Mouse (Mus musculus) ES-E14 (cell line): ENCODE results near the gene Zfp286.

Experiments
- CHD2 ChIP-seq: IDR thresholded peaks from 2 replicates; pipeline ENCODE4 v1.6.1; 2014; ENCODE audit warnings: mild to moderate bottlenecking, low read depth, low read length, inconsistent platforms
- HCFC1 ChIP-seq: IDR thresholded peaks from 2 replicates; pipeline ENCODE4 v1.6.1; 2012; ENCODE audit warnings: low read length, inconsistent platforms, borderline replicate concordance; ENCODE audit not compliant: insufficient read depth
- ZC3H11A ChIP-seq: IDR thresholded peaks from 2 replicates; pipeline ENCODE4 v1.6.1; 2012; ENCODE audit warnings: low read depth, mild to moderate bottlenecking, inconsistent platforms, low read length, borderline replicate concordance
- ZNF384 ChIP-seq: IDR thresholded peaks from 2 replicates; pipeline ENCODE4 v1.6.1; 2012; ENCODE audit warnings: low read depth, low read length, inconsistent platforms

DNA sequence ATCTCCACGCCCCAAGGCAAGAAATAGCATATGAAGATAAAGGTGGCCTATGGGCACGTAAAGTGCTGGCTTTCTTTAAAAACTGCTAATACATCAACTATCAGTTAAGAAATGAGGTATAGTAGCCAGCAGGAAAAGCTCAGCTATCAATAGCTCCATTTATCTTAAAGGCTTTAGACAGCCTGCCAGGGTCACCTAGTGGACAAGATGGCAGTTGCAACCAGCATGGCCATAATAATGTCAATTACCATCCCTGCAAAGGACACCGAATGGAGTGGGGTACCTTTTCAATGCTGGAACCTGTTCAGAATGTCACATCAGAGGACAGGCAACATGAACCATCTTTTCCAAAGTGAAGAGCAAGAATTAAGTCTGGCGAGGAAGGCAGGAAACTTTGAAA, 19.9 kb upstream of the Zfp286 start:
- TF ChIP-seq CHD2 (no peak), ZC3H11A (no peak), HCFC1 (no peak), ZNF384 (no peak)
